Mouse (Mus musculus) hindbrain, embryonic 11.5 days (tissue): Measurements from ENCODE around the gene Adcy10. TPM values are rescaled to one million over a fixed set of nuclear protein-coding genes. Genes with fewer than 3 reads are reported as not detected.
A peak's percentile ranks its signal among the peaks of the same experiment; 100 is the strongest.

ENCODE experiments used
- ATAC-seq: fragments of 200-750 bp; cut with Nextera tagmentation; 2 replicates; pipeline ENCODE4 v1.8.0; 2017; ENCODE audit warnings: mild to moderate bottlenecking, moderate TSS enrichment, moderate library complexity; ENCODE audit not compliant: low FRiP score
- DNase-seq: peaks from one replicate; pipeline ENCODE4 v3.0.0-alpha.2; 2015; ENCODE audit warnings: low spot score
- H3K27ac ChIP-seq: fragments of 300-500 bp; sonication (generic); 2 replicates; pipeline ENCODE4 v1.5.1; 2014; ENCODE audit warnings: mild to moderate bottlenecking, low read depth, low read length
- H3K27me3 ChIP-seq: fragments of 300-500 bp; sonication (generic); 2 replicates; pipeline ENCODE4 v1.6.1; 2014; ENCODE audit warnings: mild to moderate bottlenecking, low read length, moderate library complexity, mixed read lengths; ENCODE audit not compliant: control insufficient read depth, insufficient read depth
- H3K36me3 ChIP-seq: fragments of 300-500 bp; sonication (generic); 2 replicates; pipeline ENCODE4 v1.6.1; 2014; ENCODE audit warnings: mild to moderate bottlenecking, low read length, moderate library complexity, mixed read lengths; ENCODE audit not compliant: control insufficient read depth, insufficient read depth
- H3K4me1 ChIP-seq: fragments of 300-500 bp; sonication (generic); replicated peaks from 2 replicates; pipeline ENCODE4 v1.6.1; 2014; ENCODE audit warnings: low read length, mixed read lengths; ENCODE audit not compliant: control insufficient read depth, insufficient read depth
- H3K4me2 ChIP-seq: fragments of 300-500 bp; sonication (generic); replicated peaks from 2 replicates; pipeline ENCODE4 v1.6.1; 2014; ENCODE audit warnings: mild to moderate bottlenecking, low read depth, low read length
- H3K4me3 ChIP-seq: fragments of 300-500 bp; sonication (generic); 2 replicates; pipeline ENCODE4 v1.5.1; 2014; ENCODE audit warnings: low read depth, low read length
- H3K9ac ChIP-seq: fragments of 300-500 bp; sonication (generic); 2 replicates; pipeline ENCODE4 v1.6.1; 2014; ENCODE audit warnings: low read depth, low read length
- H3K9me3 ChIP-seq: fragments of 300-500 bp; sonication (generic); 2 replicates; pipeline ENCODE4 v1.6.1; 2016; ENCODE audit warnings: low read length; ENCODE audit not compliant: control insufficient read depth
- WGBS: fragments of 180-500 bp; shearing (Covaris S2); extraction: QIAGEN DNeasy Blood & Tissue Kit; methylation state at CpG from one replicate; pipeline ENCODE4 v1.1.7; 2014; 5-methylcytosine and 5-hydroxymethylcytosine counted together
- polyA plus RNA-seq: library from polyadenylated mRNA; unstranded; fragments of >200 nt; fragmentation: Nextera tagmentation; extraction: Ambion mirVana; gene quantifications from 2 replicates; pipeline ENCODE4 v1.2.1, GENCODE M21; 2014

Adcy10 gene
- polyA plus RNA-seq, 1 experiment from 2014 or later: 0.15 TPM

DNA sequence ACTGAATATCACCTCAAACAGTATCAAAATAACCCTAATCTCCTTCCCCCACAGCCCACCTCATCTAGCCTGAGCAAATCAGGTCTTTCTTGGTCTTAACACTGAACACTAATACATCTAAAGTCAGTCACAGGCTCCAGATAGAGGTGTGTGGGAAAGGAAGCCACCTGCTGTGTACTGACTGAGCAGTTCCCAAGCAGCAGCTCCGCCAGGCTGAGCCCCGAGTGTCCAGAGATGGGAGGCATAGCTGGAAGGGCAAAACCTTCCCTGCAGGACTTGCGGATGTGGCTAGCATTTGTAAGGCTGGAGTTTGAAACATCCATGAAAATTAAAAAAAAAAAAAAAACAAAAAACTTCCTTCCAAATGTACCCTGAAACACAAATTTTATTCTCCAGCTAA lies 120.1 kb downstream of the Adcy10 start:
- no peak overlapping the region for H3K4me3 ChIP-seq
- no peaks in the 10 kb centered on the region for H3K36me3 ChIP-seq
- H3K9ac ChIP-seq: no peak overlapping the region
- WGBS: 93% methylated on average over 3 of the region's 3 CpGs
- no peaks in the 10 kb centered on the region; the same call in 1 of the 2 replicates for H3K4me1 ChIP-seq
- no peaks in the 10 kb centered on the region for H3K9me3 ChIP-seq
- H3K4me2 ChIP-seq: no peak overlapping the region
- no peak for DNase-seq
- H3K27ac ChIP-seq: no peak overlapping the region
- ATAC-seq: no peak
- no peaks in the 10 kb centered on the region for H3K27me3 ChIP-seq

DNA sequence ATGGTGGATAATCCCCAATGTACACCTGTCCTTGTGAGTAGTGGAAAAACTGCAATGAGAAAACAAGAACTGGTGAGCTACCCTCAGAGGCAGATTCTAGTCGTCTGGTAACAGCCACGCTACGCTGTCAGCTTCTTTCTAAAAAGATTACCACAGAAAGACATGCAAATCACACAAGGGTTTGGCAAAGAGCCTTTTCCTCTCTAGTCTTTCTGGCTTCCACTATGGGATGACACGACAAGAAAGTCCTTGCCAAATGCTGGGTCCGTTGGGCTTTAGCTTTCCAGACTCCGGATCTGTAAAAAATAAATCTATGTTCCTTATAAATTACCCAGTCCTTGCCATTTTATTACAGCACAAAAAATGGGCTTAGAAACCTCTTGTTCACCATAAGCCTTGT lies 120.8 kb downstream of the Adcy10 start:
- no peaks in the 10 kb centered on the region for H3K36me3 ChIP-seq
- H3K9me3 ChIP-seq: no peaks in the 10 kb centered on the region
- 93% methylated on average over 6 of the region's 6 CpGs for WGBS
- ATAC-seq: no peak
- H3K27me3 ChIP-seq: no peaks in the 10 kb centered on the region
- no peak overlapping the region for H3K9ac ChIP-seq
- H3K27ac ChIP-seq: no peak overlapping the region
- H3K4me3 ChIP-seq: no peak overlapping the region
- DNase-seq: no peak
- H3K4me2 ChIP-seq: no peak overlapping the region
- no peaks in the 10 kb centered on the region; the same call in none of the 2 replicates for H3K4me1 ChIP-seq

DNA sequence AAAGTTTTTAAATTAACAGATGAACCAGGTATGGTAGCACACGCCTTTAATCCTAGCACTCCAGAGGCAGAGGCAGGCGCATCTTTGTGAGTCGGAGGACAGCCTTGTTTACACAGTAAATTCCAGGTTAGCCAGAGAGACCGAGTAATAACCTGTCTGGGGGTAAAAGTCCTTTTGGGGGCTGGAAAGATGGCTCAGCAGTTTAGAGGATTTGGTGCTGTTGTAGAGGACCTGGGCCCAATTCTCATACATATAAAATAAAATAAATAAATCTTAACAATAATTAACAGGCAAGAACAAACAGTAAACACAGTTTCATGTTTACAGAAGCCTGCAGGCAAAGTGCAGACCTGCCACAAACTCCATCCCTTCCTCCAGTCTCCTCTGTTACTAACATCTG lies 123.9 kb downstream of the Adcy10 start:
- ATAC-seq (no peak), DNase-seq (no peak)
- Histone ChIP-seq H3K9ac (no peak overlapping the region), H3K27ac (no peak overlapping the region), H3K9me3 (no peaks in the 10 kb centered on the region), H3K4me1 (no peaks in the 10 kb centered on the region; the same call in none of the 2 replicates), H3K4me3 (no peak overlapping the region), H3K4me2 (no peak overlapping the region), H3K27me3 (no peaks in the 10 kb centered on the region), H3K36me3 (no peaks in the 10 kb centered on the region)
- 83% methylated on average over 4 of the region's 4 CpGs for WGBS

DNA sequence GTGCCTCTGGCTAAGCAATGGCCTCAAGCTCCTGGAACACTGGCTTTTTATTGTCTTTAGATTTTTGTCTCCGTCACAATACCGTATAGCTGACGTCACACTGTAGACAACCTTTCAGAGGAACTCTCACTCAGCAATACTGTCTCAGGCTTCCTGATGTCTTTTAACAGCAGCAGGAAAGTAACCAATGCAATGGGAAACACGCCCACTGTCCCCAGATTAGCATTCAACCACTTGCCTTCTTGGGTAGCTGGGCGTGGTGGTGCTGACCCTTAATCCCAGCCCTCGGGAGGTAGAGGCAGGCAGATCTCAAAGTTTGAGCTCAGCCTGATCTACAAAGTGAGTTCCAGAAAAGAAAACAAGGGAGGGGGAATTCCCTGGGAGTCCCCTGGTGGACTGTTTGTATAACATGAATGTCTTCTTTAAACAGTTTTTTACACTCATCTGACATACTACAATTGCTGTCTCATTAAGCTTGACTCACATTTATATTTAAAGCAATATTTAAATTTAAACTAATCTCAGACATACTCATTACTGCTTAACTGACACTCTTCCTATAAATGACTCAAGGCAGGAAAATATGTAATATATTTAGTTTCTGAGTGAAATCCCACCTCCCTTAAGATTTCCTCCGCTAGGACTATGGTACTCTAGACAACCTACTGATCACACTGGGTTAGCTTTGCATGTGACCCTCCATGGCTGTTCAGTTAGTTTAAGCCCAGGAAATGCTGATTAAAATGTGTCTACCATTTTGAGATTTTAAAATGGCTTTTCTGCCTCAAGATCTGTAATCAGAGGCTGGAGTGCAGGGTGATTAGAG lies 124.7 kb downstream of the Adcy10 start:
- peak; percentile 46; the same call in 1 of the 2 replicates for ATAC-seq
- Histone ChIP-seq H3K9ac (no peak overlapping the region), H3K27ac (no peak overlapping the region), H3K27me3 (no peaks in the 10 kb centered on the region), H3K4me3 (no peak overlapping the region), H3K36me3 (no peaks in the 10 kb centered on the region), H3K4me1 (no peaks in the 10 kb centered on the region; the same call in none of the 2 replicates), H3K4me2 (no peak overlapping the region), H3K9me3 (no peaks in the 10 kb centered on the region)
- WGBS: 60% methylated on average over 7 of the region's 7 CpGs
- no peak for DNase-seq

DNA sequence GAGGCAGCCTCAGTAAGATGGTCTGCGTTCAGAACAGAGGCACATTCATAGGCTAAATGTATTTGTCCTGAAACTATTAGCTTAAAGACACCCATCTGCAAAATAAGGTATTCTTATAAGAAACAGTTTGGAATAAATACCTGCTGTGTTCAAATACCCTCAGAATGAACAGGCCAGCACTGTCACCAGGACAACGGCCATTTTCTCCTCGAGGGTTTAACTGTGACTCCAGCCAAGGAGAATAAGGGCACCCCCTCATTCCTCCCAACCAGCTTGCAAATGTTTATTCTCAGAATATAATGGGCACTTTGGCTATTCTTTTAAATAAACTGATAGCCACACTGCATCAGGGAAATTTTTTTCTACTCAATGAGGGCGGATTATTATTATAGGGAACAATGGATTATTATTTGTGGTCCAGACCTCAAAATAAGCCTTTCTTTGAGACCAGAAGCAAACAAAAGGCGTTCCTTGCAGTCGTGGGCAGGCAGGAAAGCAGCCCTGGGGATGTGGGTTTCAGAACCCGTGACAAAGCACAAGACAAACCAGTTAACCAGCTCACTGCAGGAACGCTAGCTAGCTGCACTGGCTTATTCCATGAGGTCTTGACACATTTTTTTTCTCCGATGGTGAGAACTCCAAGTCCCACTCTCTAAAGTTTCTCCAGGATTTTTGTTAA lies 125.5 kb downstream of the Adcy10 start:
- Histone ChIP-seq H3K4me1 (no peaks in the 10 kb centered on the region; the same call in none of the 2 replicates), H3K27me3 (no peaks in the 10 kb centered on the region), H3K27ac (peak overlapping the region; percentile 61), H3K4me2 (no peak overlapping the region), H3K9ac (no peak overlapping the region), H3K9me3 (no peaks in the 10 kb centered on the region), H3K36me3 (peaks cover 5% of the 10 kb centered on the region; the same call in 1 of the 2 replicates), H3K4me3 (no peak overlapping the region)
- DNase-seq: no peak
- WGBS: 32% methylated on average over 9 of the region's 9 CpGs
- ATAC-seq: peak; percentile 62; the same call in 1 of the 2 replicates

DNA sequence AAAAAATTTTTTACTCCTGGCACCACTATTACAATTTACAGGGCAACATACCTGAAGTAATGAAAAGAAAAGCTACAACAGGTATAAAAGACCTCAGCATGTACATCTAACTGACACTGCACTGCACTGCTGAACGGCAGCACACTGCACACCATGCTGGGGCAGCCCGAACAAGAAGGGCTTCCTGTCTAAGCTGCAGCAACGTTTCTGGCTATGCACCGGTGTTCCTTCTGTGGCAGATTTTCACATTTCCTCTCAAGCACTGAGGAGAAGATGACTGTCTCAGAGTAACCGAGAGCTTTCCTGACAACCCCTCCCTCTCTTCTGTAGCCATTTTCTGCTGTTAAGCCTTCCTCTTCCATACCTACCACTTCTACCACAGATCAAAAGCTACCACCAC lies 127.7 kb downstream of the Adcy10 start:
- no peak overlapping the region for H3K4me3 ChIP-seq
- peaks cover 5% of the 10 kb centered on the region; the same call in 1 of the 2 replicates for H3K36me3 ChIP-seq
- no peaks in the 10 kb centered on the region for H3K27me3 ChIP-seq
- no peak overlapping the region for H3K9ac ChIP-seq
- ATAC-seq (no peak), DNase-seq (no peak)
- H3K4me2 ChIP-seq: no peak overlapping the region
- WGBS: 68% methylated on average over 5 of the region's 5 CpGs
- no peaks in the 10 kb centered on the region for H3K9me3 ChIP-seq
- no peaks in the 10 kb centered on the region; the same call in none of the 2 replicates for H3K4me1 ChIP-seq
- no peak overlapping the region for H3K27ac ChIP-seq

DNA sequence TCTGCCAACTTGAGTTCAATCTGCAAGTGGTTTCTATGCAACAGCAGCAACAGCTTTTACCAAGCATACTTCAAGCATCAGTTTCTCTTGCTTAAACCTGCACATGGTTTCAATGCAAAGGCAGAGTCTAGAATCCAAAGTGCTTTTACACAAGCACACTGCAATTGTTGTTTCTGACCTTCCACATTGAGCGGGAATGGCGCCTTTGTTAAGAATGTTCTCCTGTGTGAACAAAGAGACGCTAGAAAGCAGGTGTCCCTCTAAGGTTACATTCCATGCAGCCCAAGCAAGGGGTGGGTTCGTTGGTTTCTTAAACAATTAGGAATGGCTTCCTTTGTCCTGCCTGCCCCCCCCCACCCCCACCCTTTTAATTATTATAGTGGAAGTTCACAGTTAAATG lies 128.9 kb downstream of the Adcy10 start:
- Histone ChIP-seq H3K27me3 (no peaks in the 10 kb centered on the region), H3K4me3 (no peak overlapping the region), H3K9me3 (no peaks in the 10 kb centered on the region), H3K4me1 (no peaks in the 10 kb centered on the region; the same call in none of the 2 replicates), H3K36me3 (peaks cover 5% of the 10 kb centered on the region; the same call in 1 of the 2 replicates), H3K27ac (no peak overlapping the region), H3K4me2 (no peak overlapping the region), H3K9ac (no peak overlapping the region)
- 86% methylated on average over 4 of the region's 4 CpGs for WGBS
- DNase-seq (no peak), ATAC-seq (no peak)

DNA sequence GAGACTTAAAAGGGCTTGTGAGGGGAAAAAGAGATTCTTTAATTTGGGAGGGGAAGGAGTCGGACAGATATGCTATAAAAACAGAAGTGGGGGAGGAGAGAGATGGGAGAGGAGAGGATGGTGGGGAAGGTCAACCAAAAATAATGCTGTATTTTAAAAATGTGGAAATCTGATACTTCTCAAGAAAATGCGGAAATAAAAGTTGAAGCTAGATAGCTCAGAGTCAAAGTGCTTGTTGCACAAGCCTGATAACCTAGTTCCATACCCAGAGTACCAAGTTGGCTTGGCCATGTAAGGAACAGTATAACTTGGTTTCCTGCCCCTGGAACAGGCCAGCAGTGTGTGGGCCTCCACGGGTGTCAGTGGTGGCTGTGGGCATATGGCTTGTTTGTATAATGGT lies 129.8 kb downstream of the Adcy10 start:
- 96% methylated on average over 3 of the region's 3 CpGs for WGBS
- no peak for ATAC-seq
- no peaks in the 10 kb centered on the region; the same call in 1 of the 2 replicates for H3K4me1 ChIP-seq

More for the DNA sequence above, 129.8 kb downstream of the Adcy10 start:
- no peak for DNase-seq
- H3K27ac ChIP-seq: no peak overlapping the region
- H3K9me3 ChIP-seq: no peaks in the 10 kb centered on the region
- no peak overlapping the region for H3K9ac ChIP-seq
- H3K27me3 ChIP-seq: no peaks in the 10 kb centered on the region
- H3K36me3 ChIP-seq: peaks cover 5% of the 10 kb centered on the region; the same call in 1 of the 2 replicates
- no peak overlapping the region for H3K4me3 ChIP-seq
- H3K4me2 ChIP-seq: no peak overlapping the region
